Mouse (Mus musculus): ENCODE results near the gene Chkb. TPM values are rescaled to one million over a fixed set of nuclear protein-coding genes. Genes with fewer than 3 reads are reported as not detected.

Chkb gene
- polyA plus RNA-seq, 1 experiment, result 35.6 TPM

DNA sequence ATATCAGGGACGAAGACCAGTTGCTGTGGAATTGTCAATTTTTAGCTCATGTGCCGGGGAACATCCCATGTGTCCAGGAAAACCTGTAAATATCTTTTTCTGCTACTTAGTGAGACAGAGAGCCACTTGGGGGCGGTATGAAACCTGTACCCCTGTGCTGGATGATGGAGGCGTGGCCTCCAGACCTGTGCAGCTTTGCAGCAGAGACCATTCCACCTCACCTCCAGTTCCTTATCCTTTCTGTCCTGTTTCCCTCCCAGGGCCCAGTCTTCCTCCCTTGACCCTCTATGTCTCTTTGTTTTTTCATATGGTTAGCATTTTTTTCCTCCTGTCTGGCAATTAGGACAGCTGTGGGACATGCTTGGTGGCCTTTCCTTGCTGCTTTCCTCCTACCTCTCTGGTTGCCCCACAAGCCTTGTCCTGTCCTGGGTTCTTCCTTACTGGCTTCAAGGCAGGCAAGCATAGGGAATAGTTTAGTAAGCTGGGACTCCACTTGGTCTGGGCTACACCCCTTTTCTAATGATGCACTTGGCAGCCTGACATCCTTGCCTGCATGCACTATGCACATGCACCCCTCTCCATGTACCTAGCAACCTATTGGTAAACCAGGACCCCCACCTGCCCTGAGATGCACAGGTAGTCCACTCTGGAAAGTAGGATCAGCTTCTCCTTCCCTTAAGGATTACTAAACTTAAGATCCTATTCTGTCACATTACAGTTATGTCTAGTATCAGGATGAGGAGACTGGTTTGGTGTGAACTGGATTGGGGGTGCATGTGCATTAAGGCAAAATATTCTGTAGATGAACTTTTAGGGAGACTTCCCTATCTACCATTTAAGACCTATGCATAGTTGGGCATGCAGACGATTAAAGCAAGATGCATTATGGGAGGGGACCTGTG, 33.9 kb upstream of the Chkb start:
- H3K4me2 ChIP-seq (ENCODE audit: low read depth), result no peak overlapping the region
- H3K27me3 ChIP-seq (ENCODE audit: control insufficient read depth, insufficient read depth, insufficient read length), result peaks cover 42% of the 10 kb centered on the region
- TF ChIP-seq TCF12 (IDR thresholded peaks at IDR 0.05; ENCODE audit: insufficient read depth, poor library complexity, severe bottlenecking) (no peak), TCF3 (IDR thresholded peaks at IDR 0.05; ENCODE audit: insufficient read length, low read depth) (no peak), POLR2A (IDR thresholded peaks at IDR 0.05; ENCODE audit: insufficient read length, low read depth) (no peak), MAX (IDR thresholded peaks at IDR 0.05; ENCODE audit: low read depth) (no peak), USF1 (IDR thresholded peaks at IDR 0.05; ENCODE audit: low read depth) (no peak), MYOD1 (IDR thresholded peaks at IDR 0.05; ENCODE audit: control insufficient read depth in 1 of 3, insufficient read length in 2 of 3, low read depth in 2 of 3) (no peak), E2F4 (IDR thresholded peaks at IDR 0.05; ENCODE audit: insufficient read depth) (no peak), MYOG (IDR thresholded peaks at IDR 0.05; ENCODE audit: control insufficient read depth in 1 of 3, insufficient read depth in 1 of 3, insufficient read length in 2 of 3, low read depth in 2 of 3) (no peak), CEBPB (IDR thresholded peaks at IDR 0.05; ENCODE audit: insufficient read depth, poor library complexity, severe bottlenecking) (no peak), POLR2AphosphoS2 (IDR thresholded peaks at IDR 0.05; ENCODE audit: insufficient read length, low read depth) (no peak), REST (IDR thresholded peaks at IDR 0.05; ENCODE audit: insufficient read depth, insufficient read length) (no peak), SRF (IDR thresholded peaks at IDR 0.05; ENCODE audit: control insufficient read depth, insufficient read length, low read depth) (no peak)
- no peak overlapping the region for H3ac ChIP-seq (ENCODE audit: control insufficient read depth, insufficient read length)
- H3K4me3 ChIP-seq, result no peak overlapping the region
- no peaks in the 10 kb centered on the region for H3K36me3 ChIP-seq (ENCODE audit: control insufficient read depth, insufficient read depth)
- H3K79me2 ChIP-seq (ENCODE audit: control insufficient read depth, insufficient read depth), result no peaks in the 10 kb centered on the region

DNA sequence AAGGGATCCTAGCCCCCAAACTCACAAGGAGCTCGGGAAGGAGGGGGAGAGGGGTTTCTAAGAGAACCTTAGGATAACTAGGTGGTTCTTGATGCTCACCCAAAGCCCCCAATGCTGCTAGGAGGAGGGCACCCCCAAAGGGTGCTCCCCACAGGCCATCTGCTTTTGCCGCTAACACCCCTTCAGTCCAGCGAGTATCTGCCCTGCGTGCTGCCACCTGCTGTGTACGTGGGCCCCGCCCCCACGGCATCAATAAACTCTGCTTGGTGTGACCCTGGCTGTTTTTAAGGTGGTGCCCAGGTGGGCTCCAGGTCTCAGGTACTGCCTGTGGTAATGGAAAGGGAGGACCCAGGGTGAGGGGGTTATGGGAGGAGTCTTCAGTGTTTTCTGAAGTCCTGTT, 32.5 kb upstream of the Chkb start:
- no peak overlapping the region for H3ac ChIP-seq (ENCODE audit: control insufficient read depth, insufficient read length)
- no peaks in the 10 kb centered on the region for H3K36me3 ChIP-seq (ENCODE audit: control insufficient read depth, insufficient read depth)
- H3K79me2 ChIP-seq (ENCODE audit: control insufficient read depth, insufficient read depth), result no peaks in the 10 kb centered on the region
- peaks cover 56% of the 10 kb centered on the region for H3K27me3 ChIP-seq (ENCODE audit: control insufficient read depth, insufficient read depth, insufficient read length)
- TF ChIP-seq MYOD1 (IDR thresholded peaks at IDR 0.05; ENCODE audit: control insufficient read depth in 1 of 3, insufficient read length in 2 of 3, low read depth in 2 of 3) (no peak), USF1 (IDR thresholded peaks at IDR 0.05; ENCODE audit: low read depth) (no peak), TCF12 (IDR thresholded peaks at IDR 0.05; ENCODE audit: insufficient read depth, poor library complexity, severe bottlenecking) (no peak)
- H3K4me3 ChIP-seq, result no peak overlapping the region
- no peak overlapping the region for H3K4me2 ChIP-seq (ENCODE audit: low read depth)

DNA sequence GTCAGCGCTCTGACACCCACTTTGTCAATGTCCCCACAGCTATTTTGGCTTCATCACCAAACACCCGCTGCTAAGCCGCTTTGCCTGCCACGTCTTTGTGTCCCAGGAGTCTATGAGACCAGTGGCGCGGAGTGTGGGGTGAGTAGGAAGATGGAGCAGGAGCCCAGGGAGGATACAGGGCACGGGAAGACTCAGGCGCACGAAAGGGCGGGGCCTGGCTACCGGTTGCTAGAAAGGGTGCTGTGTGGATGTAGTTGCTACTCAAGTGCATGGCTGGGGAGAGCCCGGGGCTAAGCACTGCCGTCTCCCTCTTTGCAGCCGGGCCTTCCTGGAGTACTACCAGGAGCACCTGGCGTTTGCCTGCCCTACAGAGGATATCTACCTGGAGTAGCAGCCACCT, 31.6 kb upstream of the Chkb start:
- H3K79me2 ChIP-seq (ENCODE audit: control insufficient read depth, insufficient read depth), result no peaks in the 10 kb centered on the region
- no peak for TF ChIP-seq MYOG (IDR thresholded peaks at IDR 0.05; ENCODE audit: control insufficient read depth in 1 of 3, insufficient read depth in 1 of 3, insufficient read length in 2 of 3, low read depth in 2 of 3)
- TF ChIP-seq SRF (IDR thresholded peaks at IDR 0.05; ENCODE audit: control insufficient read depth, insufficient read length, low read depth), result no peak
- TF ChIP-seq MAX (IDR thresholded peaks at IDR 0.05; ENCODE audit: low read depth), result no peak
- TF ChIP-seq E2F4 (IDR thresholded peaks at IDR 0.05; ENCODE audit: insufficient read depth), result no peak
- TF ChIP-seq TCF12 (IDR thresholded peaks at IDR 0.05; ENCODE audit: insufficient read depth, poor library complexity, severe bottlenecking), result no peak
- TF ChIP-seq USF1 (IDR thresholded peaks at IDR 0.05; ENCODE audit: low read depth), result no peak
- TF ChIP-seq CEBPB (IDR thresholded peaks at IDR 0.05; ENCODE audit: insufficient read depth, poor library complexity, severe bottlenecking), result no peak
- no peak for TF ChIP-seq REST (IDR thresholded peaks at IDR 0.05; ENCODE audit: insufficient read depth, insufficient read length)
- TF ChIP-seq POLR2A (IDR thresholded peaks at IDR 0.05; ENCODE audit: insufficient read length, low read depth), result no peak
- no peak for TF ChIP-seq POLR2AphosphoS2 (IDR thresholded peaks at IDR 0.05; ENCODE audit: insufficient read length, low read depth)
- no peak for TF ChIP-seq TCF3 (IDR thresholded peaks at IDR 0.05; ENCODE audit: insufficient read length, low read depth)
- no peak for TF ChIP-seq MYOD1 (IDR thresholded peaks at IDR 0.05; ENCODE audit: control insufficient read depth in 1 of 3, insufficient read length in 2 of 3, low read depth in 2 of 3)
- peaks cover 59% of the 10 kb centered on the region for H3K27me3 ChIP-seq (ENCODE audit: control insufficient read depth, insufficient read depth, insufficient read length)
- H3K4me3 ChIP-seq, result no peak overlapping the region
- H3ac ChIP-seq (ENCODE audit: control insufficient read depth, insufficient read length), result no peak overlapping the region
- H3K4me2 ChIP-seq (ENCODE audit: low read depth), result no peak overlapping the region
- H3K36me3 ChIP-seq (ENCODE audit: control insufficient read depth, insufficient read depth), result no peaks in the 10 kb centered on the region

DNA sequence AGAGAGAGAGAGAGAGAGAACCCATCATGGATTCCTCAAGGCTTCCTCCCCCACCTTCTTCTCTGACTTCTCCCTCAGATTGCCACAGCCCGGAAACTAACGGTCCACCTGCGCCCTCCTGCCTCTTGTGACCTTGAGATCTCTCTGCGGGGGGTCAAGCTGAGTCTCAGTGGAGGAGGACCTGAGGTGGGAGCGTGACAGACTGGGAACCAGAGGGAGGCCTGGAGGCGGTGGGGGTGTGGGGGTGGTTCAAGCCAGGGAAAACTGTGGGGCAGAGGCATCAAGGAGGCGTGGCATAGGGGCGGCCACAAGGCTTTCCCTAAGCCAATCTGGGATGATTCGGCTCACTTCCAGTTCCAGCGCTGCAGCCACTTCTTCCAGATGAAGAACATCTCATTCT, 30.6 kb upstream of the Chkb start:
- peaks cover 64% of the 10 kb centered on the region for H3K27me3 ChIP-seq (ENCODE audit: control insufficient read depth, insufficient read depth, insufficient read length)
- TF ChIP-seq POLR2AphosphoS2 (IDR thresholded peaks at IDR 0.05; ENCODE audit: insufficient read length, low read depth) (no peak), POLR2A (IDR thresholded peaks at IDR 0.05; ENCODE audit: insufficient read length, low read depth) (no peak), MAX (IDR thresholded peaks at IDR 0.05; ENCODE audit: low read depth) (no peak), REST (IDR thresholded peaks at IDR 0.05; ENCODE audit: insufficient read depth, insufficient read length) (no peak), TCF3 (IDR thresholded peaks at IDR 0.05; ENCODE audit: insufficient read length, low read depth) (no peak), TCF12 (IDR thresholded peaks at IDR 0.05; ENCODE audit: insufficient read depth, poor library complexity, severe bottlenecking) (no peak), CEBPB (IDR thresholded peaks at IDR 0.05; ENCODE audit: insufficient read depth, poor library complexity, severe bottlenecking) (no peak), MYOG (IDR thresholded peaks at IDR 0.05; ENCODE audit: control insufficient read depth in 1 of 3, insufficient read depth in 1 of 3, insufficient read length in 2 of 3, low read depth in 2 of 3) (no peak)
- H3K36me3 ChIP-seq (ENCODE audit: control insufficient read depth, insufficient read depth), result no peaks in the 10 kb centered on the region
- no peak overlapping the region for H3ac ChIP-seq (ENCODE audit: control insufficient read depth, insufficient read length)
- H3K79me2 ChIP-seq (ENCODE audit: control insufficient read depth, insufficient read depth), result no peaks in the 10 kb centered on the region
- no peak overlapping the region for H3K4me3 ChIP-seq
- no peak overlapping the region for H3K4me2 ChIP-seq (ENCODE audit: low read depth)

All from myocyte (in vitro differentiated cells).